In genomic region chr14:101608519-101609368, GRCm38 (mm10) we compare ENCODE assay signal across 8 mouse cellular contexts. TPM values are rescaled to one million over a fixed set of nuclear protein-coding genes. Genes with fewer than 3 reads are reported as not detected.
A peak's percentile ranks its signal among the peaks of the same experiment; 100 is the strongest.
DNase-seq lines count a peak whose midpoint lies in the region; ATAC-seq and TF ChIP-seq lines count a peak whose summit lies in the region.

Tbc1d4 (minus strand) TSS chr14:101609191.

- no peak for TF ChIP-seq POLR2A in cortical plate, adult 2 months (IDR thresholded peaks at IDR 0.05; ENCODE audit: extremely low read depth, insufficient read depth, low read length)

- intact Hi-C loops in gastrocnemius, postnatal 14 days (cut with DNase I; ENCODE audit: low total_unique reads), result loop anchor here (10.0 kb wide), 1 partner anchor 94 kb away; no protein-coding TSS in a partner anchor
- intact Hi-C loops in left cerebral cortex, postnatal 14 days (cut with DNase I), result loop anchor here (2.0 to 10.0 kb wide), 2 partner anchors 92 to 144 kb away; no protein-coding TSS in a partner anchor

- TF ChIP-seq CTCF in cortical plate, adult 2 months (IDR thresholded peaks at IDR 0.05; ENCODE audit: extremely low read depth, insufficient read depth, low read length), result peak; percentile 36

- peak within 1 kb of the TSS; percentile 61 for H3K4me3 ChIP-seq in cortical plate, adult 2 months (ENCODE audit: insufficient read depth, low read length)

- H3K4me1 ChIP-seq in cortical plate, adult 2 months (ENCODE audit: control insufficient read depth, insufficient read depth, low read length), result no peaks in the 10 kb centered on the region

- peak; percentile 92 for DNase-seq in adipocyte (ENCODE audit: low spot score)
- peak; percentile 84 for DNase-seq in gastrocnemius, postnatal 14 days
- DNase-seq in left cerebral cortex, postnatal 14 days (ENCODE audit: low spot score in 2 of 2), result peak; percentile 37 to 56
- DNase-seq in right cerebral cortex, postnatal 25 days, result peak; percentile 65
- peak; percentile 73 to 75 for DNase-seq in urinary bladder, postnatal 4 days (ENCODE audit: low spot score in 2 of 2)

- ATAC-seq in inflammation-experienced regulatory T-cells, adult 6 months, result peak; percentile 56
- peak; percentile 91 for ATAC-seq in megakaryocyte-erythroid progenitor cell, adult 5-6 weeks (replicated peaks; ENCODE audit: low FRiP score, low TSS enrichment, poor library complexity, severe bottlenecking)

- 0 out of 2 replicates have a peak within 1 kb of the TSS, but pooled peaks have one; percentile 4 for H3K27ac ChIP-seq in cortical plate, adult 2 months (ENCODE audit: insufficient read depth, low read length)

RNA-seq across cellular contexts. Expression of gene Tbc1d4, which starts in this region (rescaled TPM):
- polyA plus RNA-seq in cortical plate, adult 2 months (2012; rRNA removed), result 6.5 and 8.1 TPM in 2 replicates
- total RNA-seq in gastrocnemius, postnatal 14 days (2021), result 10 to 100 TPM; 22.1 to 26.2 TPM
- 100 to 1,000 TPM in 2 of 3 experiments, 10 to 100 TPM in 1; 65.2 to 284 (median 227) TPM for polyA plus RNA-seq in inflammation-experienced regulatory T-cells, adult 6 months (2017; shearing (Covaris generic))
- 10 to 100 TPM in 1 of 2 experiments, 1 to 10 TPM in 1; 6.8 to 10.1 TPM for total RNA-seq in left cerebral cortex, postnatal 14 days (2021)
- 5.8 and 6.1 TPM in 2 replicates for total RNA-seq in megakaryocyte-erythroid progenitor cell, adult 5-6 weeks (2014; fragmentation: Nextera tagmentation)
- 6.4 and 9.7 TPM in 2 replicates for total RNA-seq in megakaryocyte-erythroid progenitor cell, adult 5-6 weeks (2017)

Comparison
In these comparisons a context has a peak if more than half of its experiments do, and no peak if none do; other contexts are left out.
1. Peak in every context shown above with its lines: DNase-seq, ATAC-seq, H3K4me3 ChIP-seq and H3K27ac ChIP-seq.